Mouse (Mus musculus): ENCODE measurements at regions not wholly inside any gene's neighbourhood (a gene's known extent, or its start where the extent isn't known, plus 50 kb on each side); places are given as distances from the start of the nearest gene placed in this dataset.
A peak's percentile ranks its signal among the peaks of the same experiment; 100 is the strongest.

GRCm38 (mm10) chr2:178594177-178594576, 163.8 kb downstream of the Cdh26 start:
- intact Hi-C loops (cut with DNase I), result no loop called here
- no peak for DNase-seq

- intact Hi-C loops (cut with DNase I), result no loop called here
These were observed 166.2 kb downstream of the Cdh26 start for GRCm38 (mm10) chr2:178596312-178597083.

GRCm38 (mm10) chr2:178597084-178597470, 166.7 kb downstream of the Cdh26 start:
- intact Hi-C loops (cut with DNase I), result no loop called here
- no peak for DNase-seq

More at GRCm38 (mm10) chr2:178596312-178597083, 166.2 kb downstream of the Cdh26 start:
- DNase-seq, result no peak

- intact Hi-C loops (cut with DNase I), result no loop called here
- DNase-seq, result no peak
These were observed 168.0 kb downstream of the Cdh26 start for GRCm38 (mm10) chr2:178598371-178598770.

- intact Hi-C loops (cut with DNase I), result no loop called here
- DNase-seq, result no peak
These were observed 168.5 kb downstream of the Cdh26 start for GRCm38 (mm10) chr2:178598836-178599235.

- no peak for DNase-seq
- intact Hi-C loops (cut with DNase I), result no loop called here
These were observed 173.1 kb downstream of the Cdh26 start for GRCm38 (mm10) chr2:178603443-178603842.

- peak; percentile 60 for DNase-seq
These were observed 176.4 kb downstream of the Cdh26 start for GRCm38 (mm10) chr2:178606733-178607132.

GRCm38 (mm10) chr2:178610211-178610975, 180.1 kb downstream of the Cdh26 start:
- intact Hi-C loops (cut with DNase I), result no loop called here
- DNase-seq, result no peak

More at GRCm38 (mm10) chr2:178606733-178607132, 176.4 kb downstream of the Cdh26 start:
- intact Hi-C loops (cut with DNase I), result no loop called here

GRCm38 (mm10) chr2:178614761-178615160, 184.4 kb downstream of the Cdh26 start:
- no peak for DNase-seq
- intact Hi-C loops (cut with DNase I), result no loop called here

GRCm38 (mm10) chr2:178622801-178623200, 192.5 kb downstream of the Cdh26 start:
- no peak for DNase-seq
- intact Hi-C loops (cut with DNase I), result loop anchor here (10.0 kb wide), 1 partner anchor 118 kb away; no protein-coding TSS in a partner anchor

- DNase-seq, result no peak
- intact Hi-C loops (cut with DNase I), result loop anchor here (10.0 kb wide), 1 partner anchor 120 kb away; no protein-coding TSS in a partner anchor
These were observed 194.1 kb downstream of the Cdh26 start for GRCm38 (mm10) chr2:178624475-178624874.

- intact Hi-C loops (cut with DNase I), result loop anchor here (5.0 to 10.0 kb wide), 3 partner anchors 120 to 1247 kb away; partner anchors contain the start of gene Cdh4
These were observed 194.6 kb downstream of the Cdh26 start for GRCm38 (mm10) chr2:178624907-178625306.

GRCm38 (mm10) chr2:178629756-178630155, 199.4 kb downstream of the Cdh26 start:
- intact Hi-C loops (cut with DNase I), result loop anchor here (5.0 to 10.0 kb wide), 3 partner anchors 125 to 1243 kb away; partner anchors contain the start of gene Cdh4
- DNase-seq, result peak; percentile 68

More at GRCm38 (mm10) chr2:178624907-178625306, 194.6 kb downstream of the Cdh26 start:
- DNase-seq, result no peak

- no peak for DNase-seq
- intact Hi-C loops (cut with DNase I), result no loop called here
These were observed 200.2 kb downstream of the Cdh26 start for GRCm38 (mm10) chr2:178630511-178630910.

GRCm38 (mm10) chr2:178631336-178631735, 201.0 kb downstream of the Cdh26 start:
- intact Hi-C loops (cut with DNase I), result no loop called here
- DNase-seq, result no peak

- intact Hi-C loops (cut with DNase I), result no loop called here
- DNase-seq, result peak; percentile 42
These were observed 201.6 kb downstream of the Cdh26 start for GRCm38 (mm10) chr2:178631966-178632365.

- intact Hi-C loops (cut with DNase I), result no loop called here
- DNase-seq, result peak; percentile 80
These were observed 202.7 kb downstream of the Cdh26 start for GRCm38 (mm10) chr2:178632831-178633585.

- intact Hi-C loops (cut with DNase I), result no loop called here
- peak; percentile 78 for DNase-seq
These were observed 203.8 kb downstream of the Cdh26 start for GRCm38 (mm10) chr2:178634116-178634515.

- no peak for DNase-seq
- intact Hi-C loops (cut with DNase I), result no loop called here
These were observed 205.4 kb downstream of the Cdh26 start for GRCm38 (mm10) chr2:178635685-178636084.

GRCm38 (mm10) chr2:178636901-178637300, 206.6 kb downstream of the Cdh26 start:
- no peak for DNase-seq
- intact Hi-C loops (cut with DNase I), result no loop called here
